Mouse (Mus musculus) activated CD4-positive, CD25-positive, alpha-beta regulatory T cell, adult 4 months (primary cell): ENCODE measurements around the gene Phactr2. TPM values are rescaled to one million over a fixed set of nuclear protein-coding genes. Genes with fewer than 3 reads are reported as not detected.
A peak's percentile ranks its signal among the peaks of the same experiment; 100 is the strongest.

Source experiments
- ATAC-seq: one replicate; pipeline ENCODE4 v1.8.0; 2017
- polyA plus RNA-seq, 2 experiments: library from polyadenylated mRNA; unstranded; fragments of 100-300 nt; shearing (Covaris generic); gene quantifications; one replicate each; pipeline ENCODE4 v1.2.1; 2017

Phactr2 gene
- polyA plus RNA-seq, 2 experiments from 2014 or later: 1.7 to 3.1 TPM

- ATAC-seq: no peak
These were observed 145.6 kb downstream of the Phactr2 start for GRCm38 (mm10) chr10:13328602-13329001.

- no peak for ATAC-seq
These were observed 147.9 kb downstream of the Phactr2 start for GRCm38 (mm10) chr10:13326149-13326873.

GRCm38 (mm10) chr10:13323806-13324411 is 150.3 kb downstream of the Phactr2 start:
- ATAC-seq: no peak

DNA sequence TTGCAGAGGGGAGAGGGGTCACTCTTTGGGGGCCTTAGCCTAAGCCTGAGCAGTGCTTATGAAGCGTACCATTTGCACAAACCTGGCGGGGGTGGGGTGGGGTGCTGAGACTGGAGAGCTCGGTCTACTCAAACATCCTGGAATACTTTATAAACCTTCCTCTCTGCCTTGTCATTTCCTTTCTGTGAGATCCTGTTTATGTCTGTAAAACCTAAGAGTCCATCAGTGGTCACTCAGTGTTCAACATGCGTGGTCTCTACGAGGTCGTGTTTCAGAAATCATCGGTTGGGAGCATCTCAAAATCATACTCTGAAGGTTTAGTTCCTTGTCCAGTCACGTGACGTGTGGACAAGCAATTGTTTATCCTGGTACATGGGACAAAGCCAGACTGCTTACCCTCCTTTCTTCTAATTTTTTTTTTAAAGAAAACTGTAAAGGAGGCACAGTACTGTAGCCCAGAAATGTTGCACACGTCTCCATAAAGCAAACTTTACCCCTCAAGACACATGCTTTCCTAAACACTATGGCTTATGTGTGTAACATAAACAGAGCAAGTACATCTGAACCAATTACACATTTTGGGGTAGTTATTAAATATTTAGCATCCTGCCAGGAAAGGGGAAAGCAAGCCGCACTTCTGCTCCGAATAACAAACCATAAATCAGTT is 150.9 kb downstream of the Phactr2 start:
- no peak for ATAC-seq

- no peak for ATAC-seq
These were observed 159.2 kb downstream of the Phactr2 start for GRCm38 (mm10) chr10:13314999-13315398.

- no peak for ATAC-seq
These were observed 161.6 kb downstream of the Phactr2 start for GRCm38 (mm10) chr10:13312576-13312975.

DNA sequence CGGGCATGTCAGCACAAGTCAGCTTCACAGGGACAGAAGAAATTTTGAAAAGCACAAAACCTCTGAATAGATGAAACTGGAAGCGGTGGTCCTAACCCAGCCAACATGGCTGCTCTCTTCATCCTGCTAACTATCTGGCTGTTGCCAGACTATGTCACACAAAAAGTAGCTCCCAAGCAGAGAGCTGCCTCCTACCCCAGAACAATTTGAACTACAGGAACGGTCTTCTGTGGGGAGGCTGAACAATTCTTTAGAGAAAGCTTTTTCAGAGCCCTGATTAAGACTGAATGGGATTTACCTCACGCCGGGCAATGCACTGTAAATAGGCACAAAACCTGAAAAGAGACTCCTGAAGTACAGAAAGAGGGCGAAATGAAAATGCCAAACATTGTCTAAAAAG is 162.6 kb downstream of the Phactr2 start:
- no peak for ATAC-seq

- ATAC-seq: no peak
These were observed 164.1 kb downstream of the Phactr2 start for GRCm38 (mm10) chr10:13310075-13310474.

DNA sequence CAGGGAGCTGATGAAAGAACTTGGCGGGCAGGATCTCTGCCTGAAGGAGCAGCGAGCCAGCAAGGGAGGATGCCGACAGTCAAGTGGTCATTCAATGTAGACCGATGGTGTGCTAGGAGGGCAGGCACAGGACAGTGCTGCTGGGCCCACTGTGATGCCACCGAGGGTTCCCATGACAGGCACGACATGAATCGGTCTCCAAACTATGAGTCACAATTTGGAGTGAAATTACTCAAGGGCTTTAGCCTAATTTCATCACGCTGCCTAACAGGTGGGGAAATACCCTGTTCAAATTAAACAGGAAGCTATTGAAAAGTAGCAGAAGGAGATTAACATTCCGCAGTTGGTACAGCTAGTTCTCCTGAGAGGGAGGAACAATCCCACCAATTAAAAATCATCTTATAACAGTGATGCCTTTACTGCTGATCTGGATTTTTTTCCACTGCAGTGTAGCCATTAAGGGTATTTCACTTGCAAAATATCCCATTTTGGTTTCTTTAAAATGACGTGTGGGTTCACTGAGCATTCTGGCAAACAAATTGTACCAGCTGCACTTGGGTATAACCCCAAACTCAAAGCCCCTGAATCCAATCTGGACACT is 169.5 kb downstream of the Phactr2 start:
- peak; percentile 71 for ATAC-seq

GRCm38 (mm10) chr10:13303271-13304265 is 170.6 kb downstream of the Phactr2 start:
- ATAC-seq: no peak

DNA sequence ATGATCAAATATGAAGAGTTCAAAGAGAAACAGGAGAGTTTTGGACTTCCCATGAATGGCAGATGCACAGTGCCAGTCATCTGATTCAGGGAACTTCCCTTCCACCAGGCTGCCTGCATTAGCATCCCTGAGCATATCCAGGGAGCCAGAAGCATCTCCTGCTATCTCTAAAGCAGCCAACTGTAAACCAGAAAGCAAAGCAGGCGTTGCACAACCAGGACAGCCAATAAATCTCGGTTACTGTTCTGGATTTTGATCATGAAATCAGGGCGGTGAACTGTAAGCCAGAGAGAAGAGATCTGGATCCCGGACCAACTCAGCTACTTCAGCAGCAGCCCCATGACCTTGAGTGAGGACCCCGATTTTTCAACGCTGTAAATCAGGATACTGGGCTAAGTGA is 173.6 kb downstream of the Phactr2 start:
- ATAC-seq: no peak

- no peak for ATAC-seq
These were observed 174.0 kb downstream of the Phactr2 start for GRCm38 (mm10) chr10:13300196-13300595.

GRCm38 (mm10) chr10:13294886-13295285 is 179.3 kb downstream of the Phactr2 start:
- ATAC-seq: no peak

DNA sequence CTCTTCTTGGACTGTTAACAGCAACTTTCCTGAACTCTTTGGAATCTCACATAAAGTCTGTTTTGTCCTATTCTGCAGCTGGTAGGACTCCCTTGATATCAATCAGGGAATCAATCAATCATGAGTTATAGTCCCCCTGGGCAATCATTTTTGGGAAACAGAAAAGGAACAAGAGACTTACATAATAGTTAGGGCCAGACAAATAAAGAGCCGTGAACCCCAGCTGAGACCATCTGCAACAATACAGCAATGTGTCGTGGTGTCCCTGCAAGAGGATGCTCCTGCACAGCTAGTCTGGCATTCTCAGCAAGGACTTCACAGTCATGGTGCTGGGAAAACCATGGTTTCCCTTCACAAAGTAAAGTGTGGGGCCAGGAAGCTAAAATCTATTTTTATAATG is 182.2 kb downstream of the Phactr2 start:
- no peak for ATAC-seq

DNA sequence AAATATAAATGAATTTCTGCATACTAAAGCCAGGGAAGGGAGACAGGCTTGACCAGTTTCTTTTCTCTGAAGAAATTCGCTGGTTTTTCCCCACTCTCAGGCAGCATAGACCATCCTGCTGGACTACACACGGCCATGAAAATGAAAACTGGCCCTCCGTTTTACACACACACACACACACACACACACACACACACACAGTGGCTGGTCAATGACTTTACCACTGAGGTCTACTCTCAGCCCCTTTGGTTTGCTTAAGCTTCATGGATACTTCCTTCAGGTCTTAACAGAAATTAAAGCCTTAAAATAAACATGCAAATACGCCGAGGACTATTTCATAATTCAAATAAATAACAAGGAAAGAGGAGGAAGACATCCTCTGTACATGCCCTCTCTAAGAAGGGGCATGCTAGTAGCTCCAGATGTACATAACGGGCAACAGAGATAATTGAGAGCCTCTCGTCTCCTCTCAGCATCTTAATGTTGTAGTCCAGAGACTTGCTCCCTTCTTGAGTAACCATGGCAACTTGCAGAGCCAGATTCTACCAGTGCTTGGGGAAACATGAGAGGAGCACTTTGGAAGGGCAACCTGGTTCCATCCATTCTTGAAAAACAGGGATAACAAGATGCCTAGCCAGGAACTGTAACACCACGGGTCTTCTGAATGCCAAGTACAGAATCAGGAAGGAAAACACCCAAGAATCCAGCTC is 184.8 kb downstream of the Phactr2 start:
- no peak for ATAC-seq

GRCm38 (mm10) chr10:13288296-13288695 is 185.9 kb downstream of the Phactr2 start:
- ATAC-seq: no peak

GRCm38 (mm10) chr10:13283441-13283840 is 190.8 kb downstream of the Phactr2 start:
- no peak for ATAC-seq

- no peak for ATAC-seq
These were observed 193.8 kb downstream of the Phactr2 start for GRCm38 (mm10) chr10:13280298-13280853.

DNA sequence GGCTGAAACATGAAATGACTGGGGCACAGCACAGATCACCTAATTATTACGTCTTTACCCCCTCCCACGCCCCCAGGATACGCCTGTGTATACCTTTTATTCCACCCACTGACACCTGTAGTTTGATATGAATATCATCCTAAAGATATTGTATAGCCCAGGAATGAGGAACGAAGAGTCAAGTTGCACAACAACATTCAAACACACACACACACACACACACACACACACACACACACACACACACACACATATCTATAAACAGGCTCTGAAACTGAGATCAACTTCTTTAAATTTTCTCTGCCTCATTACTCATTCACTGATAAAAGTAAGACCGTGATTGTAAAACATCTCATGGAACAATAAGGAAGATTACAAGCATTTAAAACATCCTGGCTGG is 197.9 kb downstream of the Phactr2 start:
- ATAC-seq: no peak

- no peak for ATAC-seq
These were observed 199.1 kb downstream of the Phactr2 start for GRCm38 (mm10) chr10:13275152-13275551.

DNA sequence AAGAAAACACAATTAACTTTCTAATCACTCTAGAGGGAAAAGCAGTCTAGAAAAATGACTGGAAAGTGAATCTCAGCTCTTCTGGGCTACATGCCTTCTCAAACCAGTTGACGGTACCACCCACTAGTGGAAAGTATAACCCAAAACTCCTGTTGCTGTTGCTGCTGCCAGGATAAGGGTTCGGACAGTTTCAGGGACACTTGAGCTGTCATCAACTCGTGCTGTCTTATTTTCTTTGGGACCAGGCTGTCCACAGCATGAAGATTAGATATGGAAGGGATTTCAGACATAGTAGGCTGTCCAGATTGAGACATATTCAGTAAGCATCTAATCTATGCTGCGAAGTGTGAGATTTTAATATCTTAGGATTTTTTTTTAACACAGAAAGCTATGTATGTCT is 199.5 kb downstream of the Phactr2 start:
- no peak for ATAC-seq
